Mouse (Mus musculus): ENCODE measurements at regions not wholly inside any gene's neighbourhood (a gene's known extent, or its start where the extent isn't known, plus 50 kb on each side); places are given as distances from the start of the nearest gene placed in this dataset.
A peak's percentile ranks its signal among the peaks of the same experiment; 100 is the strongest.

DNA sequence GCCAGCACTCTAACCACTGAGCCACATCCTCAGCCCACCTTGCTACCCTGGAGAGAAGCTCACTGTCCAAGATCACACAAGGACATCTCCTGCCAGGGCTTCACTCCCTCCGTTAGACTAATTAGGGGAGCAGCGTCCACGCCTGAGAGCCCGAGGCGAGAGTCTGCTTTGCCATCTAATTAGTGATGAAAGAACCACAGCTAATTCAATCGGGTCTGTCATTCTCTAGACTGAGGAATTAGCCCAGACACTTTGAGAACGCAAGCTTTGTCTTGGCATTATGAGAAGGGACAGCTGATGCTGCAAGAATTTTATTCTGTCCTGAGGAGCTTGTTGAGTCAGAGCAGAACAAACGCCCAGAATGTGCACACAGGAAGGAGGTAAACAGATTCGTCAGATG, 200.5 kb upstream of the Zc3h12c start:
- H3K36me3 ChIP-seq (ENCODE audit: control insufficient read depth, insufficient read depth, low read length) = no peaks in the 10 kb centered on the region
- peaks cover 18% of the 10 kb centered on the region for H3K4me1 ChIP-seq (ENCODE audit: control insufficient read depth, insufficient read depth, low read length)
- H3K9ac ChIP-seq (replicated peaks; ENCODE audit: low read length) = no peak overlapping the region
- no peak overlapping the region for H3K4me2 ChIP-seq (ENCODE audit: low read length)
- H3K9me3 ChIP-seq (ENCODE audit: control insufficient read depth, low read length) = no peaks in the 10 kb centered on the region
- ATAC-seq (ENCODE audit: low FRiP score, low TSS enrichment) (peak; percentile 48; the same call in 1 of the 2 replicates), DNase-seq (peak; percentile 75)
- H3K27me3 ChIP-seq (ENCODE audit: control insufficient read depth, insufficient read depth, low read length) = no peaks in the 10 kb centered on the region
- WGBS = 9% methylated on average over 9 of the region's 9 CpGs
- H3K27ac ChIP-seq (replicated peaks; ENCODE audit: low read depth, low read length) = peak overlapping the region; percentile 60
- no peak overlapping the region for H3K4me3 ChIP-seq (replicated peaks; ENCODE audit: low read depth, low read length)

DNA sequence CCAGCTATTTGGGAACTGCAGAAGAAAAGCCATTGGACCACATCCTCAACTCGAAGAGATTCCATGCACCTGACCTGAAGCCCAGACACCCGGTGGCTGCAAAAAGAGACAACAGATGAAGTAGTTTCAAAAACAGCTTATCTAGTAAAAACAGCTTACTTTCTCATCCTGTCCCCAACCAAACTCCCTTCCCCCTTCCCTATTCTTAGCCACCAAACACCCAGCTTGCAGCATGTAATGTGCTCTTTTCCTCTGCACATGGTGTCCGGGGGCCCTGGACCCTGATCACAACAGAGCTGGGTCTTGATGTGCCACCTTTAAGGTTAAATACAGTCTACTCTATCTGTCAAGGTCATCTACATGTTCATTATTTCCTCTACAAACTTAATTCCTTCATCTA, 199.7 kb upstream of the Zc3h12c start:
- Histone ChIP-seq H3K36me3 (ENCODE audit: control insufficient read depth, insufficient read depth, low read length) (no peaks in the 10 kb centered on the region), H3K27ac (replicated peaks; ENCODE audit: low read depth, low read length) (no peak overlapping the region), H3K9me3 (ENCODE audit: control insufficient read depth, low read length) (no peaks in the 10 kb centered on the region), H3K27me3 (ENCODE audit: control insufficient read depth, insufficient read depth, low read length) (no peaks in the 10 kb centered on the region), H3K9ac (replicated peaks; ENCODE audit: low read length) (no peak overlapping the region), H3K4me1 (ENCODE audit: control insufficient read depth, insufficient read depth, low read length) (peaks cover 17% of the 10 kb centered on the region), H3K4me3 (replicated peaks; ENCODE audit: low read depth, low read length) (no peak overlapping the region), H3K4me2 (ENCODE audit: low read length) (no peak overlapping the region)
- ATAC-seq (ENCODE audit: low FRiP score, low TSS enrichment) (no peak), DNase-seq (no peak)
- 95% methylated on average over 3 of the region's 3 CpGs for WGBS

DNA sequence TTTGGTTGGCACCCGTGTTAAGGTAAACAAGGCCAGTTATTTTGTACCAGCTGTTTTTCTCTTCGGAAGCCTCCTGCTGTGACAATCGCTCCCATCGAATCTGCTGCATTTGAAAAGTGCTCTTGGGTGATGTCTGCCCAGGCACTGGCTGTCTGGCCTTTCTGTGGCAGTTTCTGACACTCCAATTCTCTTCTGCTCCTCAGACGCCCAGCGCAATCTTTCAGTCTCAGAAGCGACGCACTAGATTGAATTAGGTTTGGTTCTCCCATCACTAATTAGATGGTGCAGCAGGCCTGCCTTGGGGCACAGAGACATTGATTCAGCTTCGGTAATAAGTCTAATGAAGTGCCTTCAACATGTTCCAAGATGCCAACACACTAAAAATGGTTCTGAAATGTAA, 197.7 kb upstream of the Zc3h12c start:
- no peaks in the 10 kb centered on the region for H3K36me3 ChIP-seq (ENCODE audit: control insufficient read depth, insufficient read depth, low read length)
- DNase-seq = peak; percentile 25
- no peaks in the 10 kb centered on the region for H3K9me3 ChIP-seq (ENCODE audit: control insufficient read depth, low read length)
- H3K4me3 ChIP-seq (replicated peaks; ENCODE audit: low read depth, low read length) = no peak overlapping the region
- H3K4me2 ChIP-seq (ENCODE audit: low read length) = no peak overlapping the region
- WGBS = 44% methylated on average over 9 of the region's 9 CpGs
- peaks cover 10% of the 10 kb centered on the region for H3K4me1 ChIP-seq (ENCODE audit: control insufficient read depth, insufficient read depth, low read length)
- no peak overlapping the region for H3K9ac ChIP-seq (replicated peaks; ENCODE audit: low read length)
- no peak overlapping the region for H3K27ac ChIP-seq (replicated peaks; ENCODE audit: low read depth, low read length)
- ATAC-seq (ENCODE audit: low FRiP score, low TSS enrichment) = no peak
- H3K27me3 ChIP-seq (ENCODE audit: control insufficient read depth, insufficient read depth, low read length) = no peaks in the 10 kb centered on the region

DNA sequence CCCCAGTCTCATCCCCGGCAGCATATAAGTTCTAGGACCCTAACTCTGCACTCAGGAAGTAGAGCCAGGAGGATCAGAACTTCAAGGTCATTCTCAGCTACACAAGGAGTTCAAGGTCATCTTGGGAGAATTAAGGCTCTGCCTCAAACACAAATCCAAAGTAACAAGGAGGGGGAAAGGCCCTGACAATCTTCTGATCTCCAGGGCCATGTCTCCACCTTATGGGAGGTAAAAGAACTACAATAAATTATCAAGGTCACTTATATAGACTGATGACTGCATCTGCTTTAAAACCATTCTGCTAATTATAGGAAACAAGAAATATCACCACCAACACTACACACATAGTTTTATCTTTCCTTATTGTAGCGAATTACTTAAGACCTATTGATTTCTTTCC, 193.2 kb upstream of the Zc3h12c start:
- Histone ChIP-seq H3K4me1 (ENCODE audit: control insufficient read depth, insufficient read depth, low read length) (peaks cover 5% of the 10 kb centered on the region; the same call in 1 of the 2 replicates), H3K9ac (replicated peaks; ENCODE audit: low read length) (no peak overlapping the region), H3K9me3 (ENCODE audit: control insufficient read depth, low read length) (no peaks in the 10 kb centered on the region), H3K4me3 (replicated peaks; ENCODE audit: low read depth, low read length) (no peak overlapping the region), H3K4me2 (ENCODE audit: low read length) (no peak overlapping the region), H3K27me3 (ENCODE audit: control insufficient read depth, insufficient read depth, low read length) (no peaks in the 10 kb centered on the region), H3K27ac (replicated peaks; ENCODE audit: low read depth, low read length) (no peak overlapping the region), H3K36me3 (ENCODE audit: control insufficient read depth, insufficient read depth, low read length) (no peaks in the 10 kb centered on the region)
- ATAC-seq (ENCODE audit: low FRiP score, low TSS enrichment) = no peak
- 80% methylated on average over 2 of the region's 2 CpGs for WGBS
- DNase-seq = no peak

DNA sequence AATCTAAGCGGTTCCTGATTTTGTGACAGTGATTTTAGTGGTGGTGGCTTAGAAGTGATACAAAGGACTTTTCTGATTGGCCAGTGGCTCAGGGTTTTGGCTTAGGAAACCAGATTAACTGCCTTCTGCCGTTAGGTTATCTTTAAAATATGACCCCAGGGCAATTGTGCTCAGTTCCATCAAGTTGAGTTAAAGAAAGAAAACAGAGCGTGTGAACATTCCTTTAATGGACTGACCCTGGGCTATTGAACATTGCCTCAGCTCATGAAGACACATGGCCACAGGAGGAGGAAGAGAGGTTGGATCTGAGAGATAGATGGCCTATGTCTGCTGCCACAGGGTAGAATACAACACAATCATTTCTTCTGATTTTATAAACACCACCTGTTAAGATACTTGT, 191.0 kb upstream of the Zc3h12c start:
- Histone ChIP-seq H3K9me3 (ENCODE audit: control insufficient read depth, low read length) (no peaks in the 10 kb centered on the region), H3K27ac (replicated peaks; ENCODE audit: low read depth, low read length) (no peak overlapping the region), H3K9ac (replicated peaks; ENCODE audit: low read length) (no peak overlapping the region), H3K4me1 (ENCODE audit: control insufficient read depth, insufficient read depth, low read length) (no peaks in the 10 kb centered on the region), H3K4me2 (ENCODE audit: low read length) (no peak overlapping the region), H3K27me3 (ENCODE audit: control insufficient read depth, insufficient read depth, low read length) (no peaks in the 10 kb centered on the region), H3K36me3 (ENCODE audit: control insufficient read depth, insufficient read depth, low read length) (no peaks in the 10 kb centered on the region), H3K4me3 (replicated peaks; ENCODE audit: low read depth, low read length) (no peak overlapping the region)
- ATAC-seq (ENCODE audit: low FRiP score, low TSS enrichment) (no peak), DNase-seq (no peak)
- WGBS = 64% methylated on average over 3 of the region's 3 CpGs

DNA sequence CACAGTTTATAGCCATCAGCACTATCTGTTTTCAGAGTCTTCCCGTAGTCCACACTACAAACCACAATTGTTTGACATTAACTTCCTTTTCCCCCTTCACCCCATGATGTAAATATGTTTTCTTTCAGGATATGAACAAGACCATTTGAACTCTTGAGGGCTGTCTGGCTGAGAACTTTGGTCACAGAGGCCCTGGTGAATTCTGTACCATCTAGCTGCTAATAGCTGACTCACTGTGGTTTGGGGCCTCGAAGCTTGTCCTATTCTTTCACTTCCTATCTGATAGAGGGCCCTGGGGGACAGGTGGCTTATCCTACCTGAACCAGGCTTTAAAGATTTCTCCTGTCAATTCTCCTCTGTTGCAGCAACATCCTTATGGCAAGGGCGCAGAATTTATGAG, 188.2 kb upstream of the Zc3h12c start:
- no peak overlapping the region for H3K4me2 ChIP-seq (ENCODE audit: low read length)
- no peak overlapping the region for H3K4me3 ChIP-seq (replicated peaks; ENCODE audit: low read depth, low read length)
- 92% methylated on average over 3 of the region's 3 CpGs for WGBS
- H3K27me3 ChIP-seq (ENCODE audit: control insufficient read depth, insufficient read depth, low read length) = no peaks in the 10 kb centered on the region
- no peak overlapping the region for H3K27ac ChIP-seq (replicated peaks; ENCODE audit: low read depth, low read length)
- H3K36me3 ChIP-seq (ENCODE audit: control insufficient read depth, insufficient read depth, low read length) = no peaks in the 10 kb centered on the region
- H3K9ac ChIP-seq (replicated peaks; ENCODE audit: low read length) = no peak overlapping the region
- H3K9me3 ChIP-seq (ENCODE audit: control insufficient read depth, low read length) = no peaks in the 10 kb centered on the region
- no peak for ATAC-seq (ENCODE audit: low FRiP score, low TSS enrichment)
- DNase-seq = no peak
- no peaks in the 10 kb centered on the region for H3K4me1 ChIP-seq (ENCODE audit: control insufficient read depth, insufficient read depth, low read length)

DNA sequence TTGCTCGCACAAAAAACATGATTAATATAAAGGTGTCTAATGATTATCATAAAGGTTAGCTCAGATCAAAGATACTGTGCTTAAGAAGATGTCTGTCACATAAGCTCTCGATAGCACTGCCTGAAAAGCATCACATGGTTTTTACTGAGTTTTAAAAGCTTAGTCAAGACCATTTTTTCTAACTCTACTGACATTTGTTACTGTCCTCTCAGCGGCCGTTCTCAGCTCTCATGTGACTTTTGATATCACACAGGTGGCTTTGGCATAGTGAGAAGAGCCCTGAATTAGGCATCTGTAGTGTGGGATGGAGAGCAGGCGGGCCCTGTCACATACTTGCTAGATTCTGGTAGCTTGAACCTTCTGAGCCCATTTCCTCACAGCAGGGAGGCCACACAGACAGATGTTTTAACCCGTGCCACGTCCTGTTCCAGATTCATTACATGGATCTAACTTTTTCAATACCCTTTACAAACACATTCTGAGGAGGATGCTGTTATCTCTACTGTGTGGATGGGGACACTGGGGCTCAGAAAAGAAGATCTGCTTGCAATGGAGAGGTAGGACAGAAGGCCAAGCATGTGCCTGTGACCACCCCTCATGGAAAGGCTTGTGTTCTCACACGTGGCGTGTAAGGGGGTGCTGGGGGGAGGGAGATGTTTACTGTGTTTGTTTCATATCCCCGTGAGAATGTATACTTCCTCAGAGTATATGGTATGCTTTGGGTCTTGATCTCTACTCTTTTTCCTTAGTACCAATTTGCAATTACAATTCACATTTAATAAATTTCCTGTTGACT, 187.0 kb upstream of the Zc3h12c start:
- Histone ChIP-seq H3K27me3 (ENCODE audit: control insufficient read depth, insufficient read depth, low read length) (no peaks in the 10 kb centered on the region), H3K27ac (replicated peaks; ENCODE audit: low read depth, low read length) (no peak overlapping the region), H3K9me3 (ENCODE audit: control insufficient read depth, low read length) (no peaks in the 10 kb centered on the region), H3K4me3 (replicated peaks; ENCODE audit: low read depth, low read length) (no peak overlapping the region), H3K4me1 (ENCODE audit: control insufficient read depth, insufficient read depth, low read length) (no peaks in the 10 kb centered on the region), H3K9ac (replicated peaks; ENCODE audit: low read length) (no peak overlapping the region), H3K4me2 (ENCODE audit: low read length) (no peak overlapping the region), H3K36me3 (ENCODE audit: control insufficient read depth, insufficient read depth, low read length) (no peaks in the 10 kb centered on the region)
- ATAC-seq (ENCODE audit: low FRiP score, low TSS enrichment) (no peak), DNase-seq (no peak)
- WGBS = 78% methylated on average over 10 of the region's 10 CpGs

DNA sequence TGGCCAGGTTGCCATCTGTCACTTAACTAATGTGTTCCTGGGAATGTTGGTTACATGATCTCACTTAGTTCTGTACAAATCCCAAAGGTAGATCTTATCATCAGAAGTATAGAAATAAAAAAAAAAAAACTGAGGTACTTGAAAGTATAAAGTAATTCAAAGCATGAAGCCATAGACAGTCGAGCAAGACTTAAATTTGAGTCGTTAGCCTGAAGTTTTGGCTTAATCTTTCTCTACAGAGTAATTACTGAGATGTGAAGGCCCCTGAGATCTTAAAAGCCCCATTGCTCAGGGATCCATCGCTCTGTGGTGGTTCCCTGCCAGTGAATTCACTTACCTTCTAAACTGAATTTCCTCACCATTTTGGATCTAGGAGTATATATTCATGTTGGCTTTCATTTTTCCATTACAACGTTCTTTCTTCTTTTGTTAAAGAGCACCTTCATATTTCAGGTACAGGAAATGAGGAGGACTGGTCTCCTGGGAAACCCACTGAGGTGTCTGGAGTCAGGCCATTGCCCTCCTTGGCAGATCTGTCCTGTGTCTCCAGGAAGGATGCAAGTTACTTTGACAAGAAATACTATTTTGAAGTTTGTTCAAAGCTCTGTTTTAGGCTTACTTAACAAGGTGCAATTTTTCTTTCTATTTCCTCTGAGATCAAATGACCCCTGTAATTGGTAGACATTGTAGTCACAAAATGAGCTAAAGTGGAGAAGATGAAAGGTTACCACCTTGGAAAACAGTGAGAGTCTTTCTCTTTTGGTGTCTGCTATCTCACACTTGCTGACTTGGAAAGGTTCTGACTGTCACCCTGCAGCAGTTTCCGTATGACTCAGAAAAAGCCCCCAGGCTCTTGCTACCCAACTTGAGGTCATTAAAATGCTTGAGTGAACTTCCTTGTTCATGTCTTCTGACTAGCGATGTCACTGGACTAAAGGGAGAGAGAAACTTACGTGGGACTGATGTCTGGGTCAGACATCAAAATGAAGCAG, 180.5 kb upstream of the Zc3h12c start:
- no peak overlapping the region for H3K4me2 ChIP-seq (ENCODE audit: low read length)
- H3K9me3 ChIP-seq (ENCODE audit: control insufficient read depth, low read length) = no peaks in the 10 kb centered on the region
- no peak overlapping the region for H3K27ac ChIP-seq (replicated peaks; ENCODE audit: low read depth, low read length)
- WGBS = 86% methylated on average over 7 of the region's 7 CpGs
- H3K4me1 ChIP-seq (ENCODE audit: control insufficient read depth, insufficient read depth, low read length) = no peaks in the 10 kb centered on the region
- no peak overlapping the region for H3K4me3 ChIP-seq (replicated peaks; ENCODE audit: low read depth, low read length)
- no peaks in the 10 kb centered on the region for H3K27me3 ChIP-seq (ENCODE audit: control insufficient read depth, insufficient read depth, low read length)
- no peak for DNase-seq
- no peaks in the 10 kb centered on the region for H3K36me3 ChIP-seq (ENCODE audit: control insufficient read depth, insufficient read depth, low read length)
- no peak overlapping the region for H3K9ac ChIP-seq (replicated peaks; ENCODE audit: low read length)
- no peak for ATAC-seq (ENCODE audit: low FRiP score, low TSS enrichment)

Data from midbrain, embryonic 14.5 days (tissue).